Mouse (Mus musculus): ENCODE measurements around the gene Wars. TPM values are rescaled to one million over a fixed set of nuclear protein-coding genes. Genes with fewer than 3 reads are reported as not detected.

Gene Wars
- polyA plus RNA-seq, 1 experiment from 2014 or later: 103 TPM

DNA sequence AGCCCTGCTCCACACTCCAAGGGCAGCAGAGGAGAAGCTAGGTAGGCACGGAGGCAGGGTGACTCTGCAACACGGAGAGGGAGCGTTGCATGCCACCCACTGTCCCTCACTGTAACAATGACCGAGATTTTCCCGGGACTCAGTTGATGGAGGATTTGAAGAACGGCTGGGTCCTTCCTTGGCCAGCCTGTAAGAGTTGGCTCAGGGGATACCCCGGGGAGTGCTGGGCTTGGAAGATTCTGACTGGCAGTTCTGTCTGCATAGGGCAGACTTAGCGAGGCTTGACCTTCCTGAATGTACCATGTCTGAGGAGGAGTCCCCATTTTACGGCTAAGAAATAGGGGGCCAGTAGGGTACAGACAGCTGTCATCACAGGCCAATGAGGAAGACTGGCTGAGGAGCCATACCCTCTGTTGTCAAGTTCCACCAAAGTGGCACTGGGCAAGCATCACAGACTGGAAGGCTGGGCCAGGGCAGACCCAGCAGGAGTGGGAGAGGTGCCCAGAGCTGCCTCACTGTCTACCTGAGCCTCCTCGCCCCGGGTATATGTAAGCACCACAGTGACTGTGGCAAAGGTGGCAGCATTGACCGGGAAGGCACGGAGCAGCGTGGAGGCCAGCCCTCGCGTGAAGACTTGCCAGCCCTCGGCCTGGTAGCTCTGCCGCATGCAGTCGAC lies 67.6 kb downstream of the Wars start:
- DNase-seq (ENCODE audit: low spot score): no peak
- 92% methylated on average over 19 of the region's 19 CpGs for WGBS
- Histone ChIP-seq H3K27me3 (ENCODE audit: insufficient read depth, poor library complexity, severe bottlenecking) (no peaks in the 10 kb centered on the region), H3K4me3 (no peak overlapping the region), H3K4me1 (0 out of 2 replicates have a peak, but pooled peaks cover 6% of the 10 kb centered on the region), H3K9me3 (no peaks in the 10 kb centered on the region), H3K36me3 (peaks cover 28% of the 10 kb centered on the region), H3K27ac (no peak overlapping the region)

DNA sequence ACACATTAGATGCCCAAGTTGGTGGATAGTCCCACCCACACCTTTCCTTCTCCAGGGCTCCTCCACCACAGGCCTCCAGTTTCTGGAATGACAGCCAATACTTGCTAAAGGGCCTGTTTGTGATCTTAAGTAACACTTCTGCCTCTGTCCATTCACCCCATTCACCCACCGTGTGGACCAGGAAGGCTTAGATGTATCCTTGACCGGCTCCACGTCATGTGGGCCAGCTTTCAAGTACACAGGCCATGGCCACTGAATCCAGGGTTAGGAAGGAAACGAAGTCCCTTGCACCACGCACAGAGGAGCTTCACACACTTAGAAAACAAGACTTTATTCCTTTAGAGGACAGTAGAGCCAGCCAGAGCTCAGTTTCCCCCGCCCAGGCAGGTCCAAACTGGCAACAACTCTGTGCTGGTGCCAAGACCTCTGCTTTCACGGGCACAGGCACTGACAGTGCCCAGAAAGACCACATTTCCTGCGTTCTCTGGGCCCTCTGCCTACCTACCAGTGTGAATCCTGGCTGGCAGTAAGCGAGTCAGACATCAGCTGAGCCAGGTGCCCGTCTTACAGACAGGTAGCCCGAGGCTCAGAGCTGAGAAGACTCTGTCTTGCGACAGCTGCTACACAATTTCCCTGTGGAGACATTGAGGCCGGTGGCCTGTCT lies 68.3 kb downstream of the Wars start:
- Histone ChIP-seq H3K36me3 (peaks cover 28% of the 10 kb centered on the region), H3K27ac (no peak overlapping the region), H3K4me1 (peaks cover 8% of the 10 kb centered on the region), H3K4me3 (no peak overlapping the region), H3K27me3 (ENCODE audit: insufficient read depth, poor library complexity, severe bottlenecking) (no peaks in the 10 kb centered on the region), H3K9me3 (no peaks in the 10 kb centered on the region)
- no peak for DNase-seq (ENCODE audit: low spot score)
- WGBS: 90% methylated on average over 13 of the region's 13 CpGs

DNA sequence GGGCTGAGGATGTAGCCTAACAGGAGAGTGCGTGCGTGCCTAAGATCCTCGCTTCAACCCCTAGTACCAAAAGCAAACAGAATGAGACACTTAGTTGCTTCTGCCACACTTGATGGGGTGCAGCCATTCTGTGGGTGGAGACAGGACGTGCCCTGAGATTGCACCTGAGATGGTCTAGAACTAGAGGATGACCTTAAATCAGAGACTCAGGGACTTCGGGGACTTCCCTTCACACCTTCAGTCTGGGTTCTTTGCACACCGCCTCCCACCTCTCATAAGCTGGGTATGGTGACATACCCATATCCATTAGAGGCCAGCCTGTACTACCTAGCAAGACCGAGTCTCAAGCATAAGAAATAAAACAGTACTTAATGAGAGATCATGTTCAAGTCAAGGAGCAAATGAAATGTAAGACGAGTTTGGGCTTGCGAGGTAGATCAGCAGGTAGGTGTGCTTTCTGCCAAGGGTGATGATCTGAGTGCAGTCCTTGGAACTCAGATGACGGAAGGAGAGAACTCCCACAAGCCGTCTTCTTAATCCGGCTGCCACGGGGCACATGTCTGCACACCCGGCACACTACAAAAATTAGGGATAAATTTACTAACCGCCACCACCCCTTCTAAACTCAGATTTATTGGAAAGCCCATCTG lies 69.6 kb downstream of the Wars start:
- 90% methylated on average over 15 of the region's 15 CpGs for WGBS
- Histone ChIP-seq H3K4me3 (no peak overlapping the region), H3K9me3 (no peaks in the 10 kb centered on the region), H3K27ac (no peak overlapping the region), H3K4me1 (peaks cover 19% of the 10 kb centered on the region), H3K27me3 (ENCODE audit: insufficient read depth, poor library complexity, severe bottlenecking) (no peaks in the 10 kb centered on the region), H3K36me3 (peaks cover 29% of the 10 kb centered on the region)
- DNase-seq (ENCODE audit: low spot score): no peak

DNA sequence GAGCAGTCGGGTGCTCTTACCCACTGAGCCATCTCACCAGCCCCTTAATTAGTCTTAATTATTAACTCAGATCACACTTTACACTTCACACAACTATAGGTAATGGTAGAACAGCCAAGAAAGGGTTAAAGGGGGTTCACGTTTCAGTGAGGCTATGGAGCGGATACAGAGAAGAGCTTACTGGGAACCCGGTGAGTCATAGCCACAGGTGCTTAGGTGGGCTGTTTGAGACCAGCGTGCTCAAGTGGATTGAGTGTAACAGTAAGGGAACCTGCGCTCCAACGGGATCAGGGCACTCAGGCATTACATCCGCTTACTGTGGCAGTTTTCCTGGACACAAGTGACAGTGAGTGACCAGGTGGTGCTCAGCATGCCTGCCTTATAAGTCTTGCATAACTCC lies 70.9 kb downstream of the Wars start:
- Histone ChIP-seq H3K9me3 (no peaks in the 10 kb centered on the region), H3K27me3 (ENCODE audit: insufficient read depth, poor library complexity, severe bottlenecking) (no peaks in the 10 kb centered on the region), H3K27ac (no peak overlapping the region), H3K4me1 (peaks cover 21% of the 10 kb centered on the region), H3K4me3 (no peak overlapping the region), H3K36me3 (peaks cover 32% of the 10 kb centered on the region)
- DNase-seq (ENCODE audit: low spot score): no peak
- 71% methylated on average over 8 of the region's 8 CpGs for WGBS

DNA sequence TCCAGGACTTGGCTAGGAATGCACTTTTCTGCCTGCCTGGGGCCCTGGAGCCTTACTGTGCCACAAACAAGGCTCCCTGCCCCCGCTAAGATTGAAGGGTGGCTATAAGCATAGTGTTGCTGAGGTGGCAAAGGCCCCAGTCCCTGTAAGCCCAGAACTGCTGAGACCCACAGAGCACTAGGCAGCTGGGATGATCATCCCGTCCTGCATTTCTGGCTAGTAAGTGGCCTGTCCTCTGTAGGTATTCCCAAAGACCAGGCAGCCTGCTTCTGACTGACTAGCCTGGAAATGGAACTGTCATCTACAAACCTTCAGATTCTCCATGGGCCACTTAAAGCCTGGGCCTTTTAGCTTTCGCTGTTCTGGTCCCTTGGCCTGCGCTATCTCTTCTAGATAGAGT lies 73.5 kb downstream of the Wars start:
- peak overlapping the region; percentile 44; the same call in 1 of the 2 replicates for H3K27ac ChIP-seq
- peaks cover 15% of the 10 kb centered on the region for H3K4me1 ChIP-seq
- no peaks in the 10 kb centered on the region for H3K9me3 ChIP-seq
- no peaks in the 10 kb centered on the region for H3K27me3 ChIP-seq (ENCODE audit: insufficient read depth, poor library complexity, severe bottlenecking)
- DNase-seq (ENCODE audit: low spot score): no peak
- 69% methylated on average over 4 of the region's 4 CpGs for whole genome bisulfite sequencing
- peaks cover 30% of the 10 kb centered on the region for H3K36me3 ChIP-seq
- H3K4me3 ChIP-seq: no peak overlapping the region

DNA sequence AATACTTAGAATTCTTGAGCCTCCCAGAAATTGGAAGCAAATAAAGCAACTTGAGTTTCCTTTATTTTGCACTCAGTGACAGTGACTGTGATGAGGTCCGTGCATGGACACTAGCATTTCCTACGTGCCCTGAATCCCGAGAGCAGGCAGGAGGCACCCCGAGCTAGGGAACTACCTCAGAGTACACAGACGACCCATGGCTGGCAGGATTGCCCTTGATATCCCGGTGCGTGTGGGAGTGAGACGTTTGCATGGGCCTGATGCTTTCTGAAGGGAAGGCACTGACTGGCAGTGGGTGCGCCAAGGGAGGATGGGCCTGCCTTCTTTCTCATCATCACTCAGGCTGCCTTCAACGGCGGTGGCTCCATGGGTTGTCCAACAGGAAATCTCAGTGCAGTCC lies 77.4 kb downstream of the Wars start:
- WGBS: 83% methylated on average over 11 of the region's 11 CpGs
- Histone ChIP-seq H3K4me3 (no peak overlapping the region), H3K27ac (no peak overlapping the region), H3K9me3 (no peaks in the 10 kb centered on the region), H3K36me3 (peaks cover 52% of the 10 kb centered on the region), H3K27me3 (ENCODE audit: insufficient read depth, poor library complexity, severe bottlenecking) (no peaks in the 10 kb centered on the region), H3K4me1 (peaks cover 15% of the 10 kb centered on the region)
- no peak for DNase-seq (ENCODE audit: low spot score)

DNA sequence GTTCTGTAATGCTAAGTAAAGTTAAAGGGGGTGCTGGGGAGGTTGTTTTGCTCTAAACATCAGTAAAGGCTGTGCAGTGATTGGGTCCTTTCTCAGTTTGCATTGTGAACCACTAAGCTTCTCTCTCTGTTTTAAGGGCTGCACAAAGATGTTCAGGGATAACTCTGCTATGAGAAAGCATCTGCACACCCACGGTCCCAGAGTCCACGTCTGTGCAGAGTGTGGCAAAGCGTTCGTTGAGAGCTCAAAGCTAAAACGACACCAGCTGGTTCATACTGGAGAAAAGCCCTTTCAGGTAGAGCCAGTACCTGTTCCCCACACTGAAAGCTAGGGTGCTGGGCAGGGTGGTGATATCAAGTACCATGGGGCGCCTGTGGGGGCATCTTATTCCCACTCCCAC lies 79.5 kb downstream of the Wars start:
- no peaks in the 10 kb centered on the region for H3K9me3 ChIP-seq

DNA sequence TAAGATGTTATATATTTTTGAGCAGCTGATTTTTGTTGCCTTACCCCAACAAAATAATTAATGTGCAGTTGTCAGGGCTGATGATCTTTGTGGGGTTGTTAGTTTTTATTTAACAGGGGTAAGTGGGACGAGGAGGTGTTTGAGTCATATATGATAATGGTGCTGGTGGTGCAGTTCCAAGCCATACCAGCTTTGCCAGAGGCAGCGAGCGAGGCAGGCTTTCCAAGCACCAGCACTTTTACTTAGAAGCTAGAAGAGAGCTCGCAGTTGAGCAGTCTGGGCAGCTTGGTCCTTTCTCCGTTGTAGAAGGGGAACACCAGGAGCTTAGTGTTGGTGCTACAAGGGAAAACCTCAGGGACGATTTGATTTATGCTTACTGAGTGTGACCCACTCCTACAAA lies 81.5 kb downstream of the Wars start:
- H3K27ac ChIP-seq: no peak overlapping the region
- peaks cover 58% of the 10 kb centered on the region for H3K36me3 ChIP-seq
- H3K4me1 ChIP-seq: peaks cover 11% of the 10 kb centered on the region
- H3K9me3 ChIP-seq: no peaks in the 10 kb centered on the region
- no peak for DNase-seq (ENCODE audit: low spot score)
- no peaks in the 10 kb centered on the region for H3K27me3 ChIP-seq (ENCODE audit: insufficient read depth, poor library complexity, severe bottlenecking)
- H3K4me3 ChIP-seq: no peak overlapping the region
- WGBS: 86% methylated on average over 6 of the region's 6 CpGs

More for the DNA sequence above, 79.5 kb downstream of the Wars start:
- 87% methylated on average over 6 of the region's 6 CpGs for WGBS
- no peak overlapping the region for H3K27ac ChIP-seq
- no peak for DNase-seq (ENCODE audit: low spot score)
- no peak overlapping the region for H3K4me3 ChIP-seq
- peaks cover 60% of the 10 kb centered on the region for H3K36me3 ChIP-seq
- H3K4me1 ChIP-seq: peaks cover 7% of the 10 kb centered on the region
- H3K27me3 ChIP-seq (ENCODE audit: insufficient read depth, poor library complexity, severe bottlenecking): no peaks in the 10 kb centered on the region

DNA sequence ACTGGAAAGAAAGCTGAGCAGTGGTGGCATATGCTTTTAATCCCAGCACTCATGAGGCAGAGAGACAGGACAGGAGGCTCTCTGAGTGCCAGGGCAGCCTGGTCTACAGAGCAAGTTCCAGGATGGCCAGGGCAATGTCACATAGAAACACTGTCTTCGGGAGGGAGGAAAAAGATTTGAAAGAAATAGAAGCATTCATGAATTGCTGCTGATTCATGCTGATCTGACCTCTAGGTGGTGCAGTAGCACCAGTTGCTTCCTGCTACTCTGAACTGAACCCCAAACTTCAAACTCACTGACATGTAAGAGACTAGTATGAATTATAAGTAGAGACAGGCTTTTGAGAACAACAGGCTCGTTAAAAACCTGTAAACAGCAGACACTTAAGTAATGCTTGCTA lies 82.8 kb downstream of the Wars start:
- Histone ChIP-seq H3K4me1 (peaks cover 11% of the 10 kb centered on the region), H3K27ac (no peak overlapping the region), H3K27me3 (ENCODE audit: insufficient read depth, poor library complexity, severe bottlenecking) (no peaks in the 10 kb centered on the region), H3K9me3 (no peaks in the 10 kb centered on the region), H3K36me3 (peaks cover 58% of the 10 kb centered on the region), H3K4me3 (no peak overlapping the region)
- DNase-seq (ENCODE audit: low spot score): no peak
- 61% methylated on average over 2 of the region's 2 CpGs for WGBS

DNA sequence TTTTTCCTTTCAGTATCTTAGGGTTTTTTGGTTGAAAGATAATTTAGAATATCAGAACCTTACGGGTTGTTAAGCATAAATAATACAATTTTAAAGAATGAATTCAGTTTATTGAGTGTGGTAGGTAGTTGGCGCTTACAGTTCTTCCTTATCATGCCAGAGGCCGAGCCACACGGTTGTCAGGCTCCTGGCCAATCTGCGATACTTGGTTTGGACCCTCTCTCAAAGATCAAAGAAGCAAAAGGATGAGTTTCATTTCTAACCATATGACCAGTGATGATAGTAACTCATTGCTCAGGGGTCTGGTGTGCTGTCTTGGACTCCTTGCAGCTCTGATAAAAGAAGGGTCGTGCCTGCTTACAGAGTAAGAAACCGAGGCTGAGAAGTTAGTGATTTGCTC lies 83.7 kb downstream of the Wars start:
- WGBS: 77% methylated on average over 7 of the region's 7 CpGs
- no peaks in the 10 kb centered on the region for H3K9me3 ChIP-seq
- no peaks in the 10 kb centered on the region for H3K27me3 ChIP-seq (ENCODE audit: insufficient read depth, poor library complexity, severe bottlenecking)
- H3K4me1 ChIP-seq: peaks cover 11% of the 10 kb centered on the region
- no peak overlapping the region for H3K4me3 ChIP-seq
- peaks cover 55% of the 10 kb centered on the region for H3K36me3 ChIP-seq
- no peak for DNase-seq (ENCODE audit: low spot score)
- no peak overlapping the region for H3K27ac ChIP-seq

MicroRNAs within 50 kb of the gene (microRNA counts, 519-probe panel; counts per million panel counts)
- not detected for microRNA mmu-miR-345-3p
- microRNA mmu-miR-345-5p: not detected

Small RNA genes lying within 50 kb of the gene (microRNA-seq; reads per million reads assigned to microRNA genes)
- gene Mir345: 106 reads per million, percentile 51 among the genes with 10 or more reads in this experiment

Other genes with a start within 250 kb of the Wars start
- gene Degs2, start 191.9 kb downstream of the Wars start, polyA plus RNA-seq (2016; fragmentation: Nextera tagmentation; extraction: Ambion mirVana): 0.39 and 0.94 TPM in 2 replicates
- gene Yy1, start 101.2 kb downstream of the Wars start, polyA plus RNA-seq (2016; fragmentation: Nextera tagmentation; extraction: Ambion mirVana): 11.8 and 17.5 TPM in 2 replicates
- 5.5 and 6.8 TPM in 2 replicates for gene Slc25a29, start 58.3 kb downstream of the Wars start, polyA plus RNA-seq (2016; fragmentation: Nextera tagmentation; extraction: Ambion mirVana)
- gene Slc25a47, start 58.1 kb downstream of the Wars start, polyA plus RNA-seq (2016; fragmentation: Nextera tagmentation; extraction: Ambion mirVana): 7.0 and 7.3 TPM in 2 replicates
- 7.1 and 8.4 TPM in 2 replicates for gene Wdr25, start 543 bp downstream of the Wars start, polyA plus RNA-seq (2016; fragmentation: Nextera tagmentation; extraction: Ambion mirVana)
- gene Begain, start 174.0 kb upstream of the Wars start, polyA plus RNA-seq (2016; fragmentation: Nextera tagmentation; extraction: Ambion mirVana): 1.2 and 3.2 TPM in 2 replicates